Mouse (Mus musculus): ENCODE data around the gene 2310003L06Rik. TPM values are rescaled to one million over a fixed set of nuclear protein-coding genes. Genes with fewer than 3 reads are reported as not detected.

2310003L06Rik gene
- total RNA-seq (2023), result not detected

GRCm38 (mm10) chr5:87969201-87969600, at the start of gene 2310003L06Rik, which contains the start of gene Gm28434:
TSS of gene 2310003L06Rik (plus strand) at chr5:87969459.
TSS of gene Gm28434 (plus strand) at chr5:87969517.

GRCm38 (mm10) chr5:87925372-87925771, 43.9 kb upstream of the 2310003L06Rik start, which contains the start of gene Csn3:
TSS of gene Csn3 (plus strand) at chr5:87925579.

DNA sequence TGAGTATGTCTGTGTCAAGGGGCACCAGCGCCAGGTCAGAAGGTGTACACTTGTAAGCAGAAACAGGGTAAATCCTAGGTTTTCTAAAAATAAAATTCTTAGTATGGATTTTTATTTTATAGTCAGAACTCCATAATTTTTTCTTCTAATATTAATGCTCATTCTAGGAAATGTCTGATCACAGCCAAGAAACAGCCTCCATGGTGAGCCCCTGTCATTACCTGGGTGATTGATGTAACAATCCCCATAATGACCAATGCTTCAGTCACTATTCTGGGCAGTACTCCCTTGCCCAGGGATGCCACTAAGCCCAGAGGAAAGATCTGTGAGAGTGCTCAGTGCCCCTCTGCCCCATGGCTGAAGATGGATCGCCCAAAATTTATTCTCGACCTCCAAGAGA, 9.9 kb downstream of the 2310003L06Rik start, which contains the start of gene Cabs1:
Gene Cabs1 (plus strand): TSS at position 301 of the 400 bp plus-strand sequence.

GRCm38 (mm10) chr5:88002249-88002648, 33.0 kb downstream of the 2310003L06Rik start, which contains the start of gene Smr3a:
TSS of gene Smr3a (plus strand) at chr5:88002549.

Other genes with a start within 250 kb of the 2310003L06Rik start
- not detected for gene Csn1s2a, start 194.9 kb upstream of the 2310003L06Rik start, total RNA-seq (2023)
- gene Csn1s2b, start 161.4 kb upstream of the 2310003L06Rik start, total RNA-seq (2023), result not detected
- gene Prr27, start 143.8 kb upstream of the 2310003L06Rik start, total RNA-seq (2023), result not detected
- gene Odam, start 84.4 kb upstream of the 2310003L06Rik start, total RNA-seq (2023), result not detected
- gene Csn3, start 43.9 kb upstream of the 2310003L06Rik start, total RNA-seq (2023), result not detected
- gene Gm28434, start 58 bp downstream of the 2310003L06Rik start, total RNA-seq (2023), result not detected
- gene Cabs1, start 10.0 kb downstream of the 2310003L06Rik start, total RNA-seq (2023), result not detected
- gene Smr3a, start 33.1 kb downstream of the 2310003L06Rik start, total RNA-seq (2023), result not detected
- not detected for gene Smr2, start 117.1 kb downstream of the 2310003L06Rik start, total RNA-seq (2023)
- not detected for gene Gm11116, start 142.1 kb downstream of the 2310003L06Rik start, total RNA-seq (2023)
- gene Gm11115, start 184.6 kb downstream of the 2310003L06Rik start, total RNA-seq (2023), result not detected

Measured in CD8-positive naive resting alpha-beta T cell, adult 57 days (primary cell).